Mouse (Mus musculus): Measurements from ENCODE around the gene Arhgap30. TPM values are rescaled to one million over a fixed set of nuclear protein-coding genes. Genes with fewer than 3 reads are reported as not detected.
A peak's percentile ranks its signal among the peaks of the same experiment; 100 is the strongest.

The Arhgap30 gene
- 0.91 and 1.6 TPM in 2 replicates for polyA plus RNA-seq (2014; fragmentation: Nextera tagmentation; extraction: Ambion mirVana)

DNA sequence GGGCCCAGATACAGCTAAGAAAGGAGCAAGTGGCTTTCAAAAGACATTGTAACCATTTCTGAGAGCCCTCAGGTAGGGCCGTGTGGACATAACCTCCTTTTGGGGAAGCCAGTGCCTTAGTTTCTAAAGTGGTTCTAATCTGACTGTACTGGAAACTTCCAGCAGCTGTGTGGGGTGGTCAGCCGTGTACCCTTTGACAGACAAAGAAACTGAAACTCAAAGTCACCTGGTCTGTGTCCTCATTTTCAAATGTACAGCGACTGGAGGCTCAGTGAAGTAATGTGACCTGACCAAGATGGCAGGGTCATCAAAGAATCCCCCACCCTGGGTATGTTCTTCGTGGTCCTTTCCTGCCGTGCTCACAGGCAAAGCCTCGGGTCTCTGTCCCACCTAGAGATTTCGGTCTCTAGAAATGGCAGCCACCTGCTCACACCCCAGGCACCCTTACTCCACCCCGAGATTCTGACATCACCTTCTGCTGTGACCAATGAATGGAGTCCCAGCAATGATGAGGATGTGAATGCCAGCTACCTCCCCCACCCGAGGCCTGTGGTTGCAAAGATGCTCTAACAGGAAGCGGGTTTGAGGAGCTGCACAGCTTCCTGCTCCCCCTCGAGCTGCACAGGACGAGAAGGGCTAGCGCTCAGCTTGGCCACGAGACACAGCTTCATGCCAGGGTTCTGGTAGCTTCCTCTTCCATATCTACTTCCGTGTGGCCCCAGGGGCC lies at the start of gene Arhgap30:
TSS of gene Arhgap30 (plus strand) at position 579 of the 727 bp plus-strand sequence.
- WGBS = 69% methylated on average over 15 of the region's 15 CpGs
- DNase-seq (no peak), ATAC-seq (ENCODE audit: insufficient read depth) (no peak)
- no peak for TF ChIP-seq CTCF (IDR thresholded peaks at IDR 0.05; ENCODE audit: low read depth)
- Histone ChIP-seq H3K4me1 (ENCODE audit: insufficient read depth) (no peaks in the 10 kb centered on the region), H3K36me3 (ENCODE audit: insufficient read depth) (no peaks in the 10 kb centered on the region), H3K27me3 (ENCODE audit: insufficient read depth, low read length) (no peaks in the 10 kb centered on the region), H3K27ac (ENCODE audit: low read depth) (no peak within 1 kb of the TSS), H3K9ac (no peak within 1 kb of the TSS), H3K9me3 (ENCODE audit: low read depth, low read length) (no peaks in the 10 kb centered on the region), H3K4me3 (ENCODE audit: low read depth, low read length) (no peak within 1 kb of the TSS), H3K4me2 (no peak within 1 kb of the TSS)

GRCm38 (mm10) chr1:171342262-171343207 lies 46.2 kb upstream of the Arhgap30 start:
- Histone ChIP-seq H3K4me1 (ENCODE audit: insufficient read depth) (0 out of 2 replicates have a peak, but pooled peaks cover 3% of the 10 kb centered on the region), H3K9ac (no peak overlapping the region), H3K36me3 (ENCODE audit: insufficient read depth) (peaks cover 57% of the 10 kb centered on the region), H3K9me3 (ENCODE audit: low read depth, low read length) (0 out of 2 replicates have a peak, but pooled peaks cover 2% of the 10 kb centered on the region), H3K4me3 (ENCODE audit: low read depth, low read length) (no peak overlapping the region), H3K27me3 (ENCODE audit: insufficient read depth, low read length) (no peaks in the 10 kb centered on the region), H3K27ac (ENCODE audit: low read depth) (no peak overlapping the region), H3K4me2 (no peak overlapping the region)
- no peak for DNase-seq
- no peak for ATAC-seq (ENCODE audit: insufficient read depth)
- 89% methylated on average over 16 of the region's 16 CpGs for WGBS
- TF ChIP-seq CTCF (IDR thresholded peaks at IDR 0.05; ENCODE audit: low read depth) = no peak

GRCm38 (mm10) chr1:171343922-171344677 lies 44.7 kb upstream of the Arhgap30 start:
- peaks cover 44% of the 10 kb centered on the region for H3K36me3 ChIP-seq (ENCODE audit: insufficient read depth)
- peak; percentile 46 for DNase-seq
- H3K4me1 ChIP-seq (ENCODE audit: insufficient read depth) = 0 out of 2 replicates have a peak, but pooled peaks cover 3% of the 10 kb centered on the region
- no peak overlapping the region for H3K4me3 ChIP-seq (ENCODE audit: low read depth, low read length)
- peak overlapping the region; percentile 86 for H3K4me2 ChIP-seq
- 0 out of 2 replicates have a peak, but pooled peaks cover 2% of the 10 kb centered on the region for H3K9me3 ChIP-seq (ENCODE audit: low read depth, low read length)
- WGBS = 79% methylated on average over 9 of the region's 9 CpGs
- no peak overlapping the region for H3K9ac ChIP-seq
- TF ChIP-seq CTCF (IDR thresholded peaks at IDR 0.05; ENCODE audit: low read depth) = 0 out of 2 replicates have a peak, but pooled peaks have one; percentile 17
- ATAC-seq (ENCODE audit: insufficient read depth) = no peak
- H3K27ac ChIP-seq (ENCODE audit: low read depth) = no peak overlapping the region
- no peaks in the 10 kb centered on the region for H3K27me3 ChIP-seq (ENCODE audit: insufficient read depth, low read length)

GRCm38 (mm10) chr1:171344715-171345114 lies 44.0 kb upstream of the Arhgap30 start:
- Histone ChIP-seq H3K9ac (peak overlapping the region; percentile 81), H3K4me2 (peak overlapping the region; percentile 86), H3K9me3 (ENCODE audit: low read depth, low read length) (0 out of 2 replicates have a peak, but pooled peaks cover 2% of the 10 kb centered on the region), H3K4me1 (ENCODE audit: insufficient read depth) (0 out of 2 replicates have a peak, but pooled peaks cover 3% of the 10 kb centered on the region), H3K36me3 (ENCODE audit: insufficient read depth) (peaks cover 40% of the 10 kb centered on the region), H3K27me3 (ENCODE audit: insufficient read depth, low read length) (no peaks in the 10 kb centered on the region), H3K4me3 (ENCODE audit: low read depth, low read length) (peak overlapping the region; percentile 87), H3K27ac (ENCODE audit: low read depth) (no peak overlapping the region)
- DNase-seq (no peak), ATAC-seq (ENCODE audit: insufficient read depth) (no peak)
- TF ChIP-seq CTCF (IDR thresholded peaks at IDR 0.05; ENCODE audit: low read depth) = no peak
- 69% methylated on average over 9 of the region's 9 CpGs for WGBS

DNA sequence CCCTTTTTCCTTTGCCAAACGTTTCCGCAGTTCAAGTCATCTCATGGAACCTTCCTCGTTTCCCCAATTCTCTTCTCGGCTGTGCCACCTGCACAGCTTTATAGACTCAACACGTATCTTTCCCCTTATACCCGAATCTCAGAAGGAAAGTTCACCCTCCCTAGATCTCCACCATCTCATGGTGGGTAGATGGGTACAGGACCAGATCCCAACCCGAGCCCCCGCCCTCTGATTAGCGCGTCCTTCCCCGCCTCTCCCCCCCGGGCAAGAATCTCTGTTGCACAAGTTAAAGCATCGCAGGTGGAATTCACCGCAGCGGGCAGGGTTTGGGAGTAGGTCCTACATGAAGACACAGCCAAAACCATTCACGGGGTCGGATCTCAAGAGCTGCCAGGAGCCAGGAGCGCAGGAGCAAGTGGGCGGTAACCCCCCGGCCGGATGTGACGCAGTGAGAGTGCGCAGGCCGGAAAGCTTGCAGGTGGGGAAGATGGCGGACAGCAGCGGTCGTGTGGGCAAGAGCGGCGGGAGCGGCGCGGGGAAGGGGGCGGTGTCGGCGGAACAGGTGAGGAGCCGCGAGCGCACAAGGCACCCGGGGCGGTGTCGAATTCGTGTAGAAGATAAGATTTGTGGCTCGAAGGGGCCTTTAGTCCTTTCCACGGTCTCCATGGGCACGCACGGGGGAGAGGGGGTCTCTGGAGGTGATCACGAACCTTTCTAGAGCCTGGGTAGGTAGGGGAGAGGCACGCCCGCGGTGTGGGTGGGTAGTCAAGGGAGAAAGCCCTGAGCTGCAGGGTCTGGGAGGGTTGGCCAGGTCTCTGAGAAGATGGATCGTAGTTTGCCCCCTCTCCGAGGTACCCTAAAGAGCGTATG lies 43.3 kb upstream of the Arhgap30 start, which contains the start of the genes Nit1 and Pfdn2:
TSS of gene Nit1 (minus strand) at position 422 of the 870 bp plus-strand sequence.
TSS of gene Pfdn2 (plus strand) at position 446 of the 870 bp plus-strand sequence.
- H3K36me3 ChIP-seq (ENCODE audit: insufficient read depth) = peaks cover 33% of the 10 kb centered on the region
- H3K27me3 ChIP-seq (ENCODE audit: insufficient read depth, low read length) = no peaks in the 10 kb centered on the region
- no peak for TF ChIP-seq CTCF (IDR thresholded peaks at IDR 0.05; ENCODE audit: low read depth)
- H3K4me3 ChIP-seq (ENCODE audit: low read depth, low read length) = peak within 1 kb of the TSS; percentile 87
- under 1% methylated on average over 53 of the region's 53 CpGs for WGBS
- H3K4me1 ChIP-seq (ENCODE audit: insufficient read depth) = 0 out of 2 replicates have a peak, but pooled peaks cover 3% of the 10 kb centered on the region
- peak within 1 kb of the TSS; percentile 68 for H3K27ac ChIP-seq (ENCODE audit: low read depth)
- peak within 1 kb of the TSS; percentile 86 for H3K4me2 ChIP-seq
- ATAC-seq (ENCODE audit: insufficient read depth) (peak; percentile 94), DNase-seq (peak; percentile 96)
- H3K9me3 ChIP-seq (ENCODE audit: low read depth, low read length) = 0 out of 2 replicates have a peak, but pooled peaks cover 2% of the 10 kb centered on the region
- peak within 1 kb of the TSS; percentile 81 for H3K9ac ChIP-seq

Data from lung, embryonic 14.5 days (tissue).